Mouse (Mus musculus) testis, adult 2 months (tissue): ENCODE data around the gene Fosl1. TPM values are rescaled to one million over a fixed set of nuclear protein-coding genes. Genes with fewer than 3 reads are reported as not detected.
"Not testable (repeated sequence)": the region's sequence is repeated elsewhere in the genome, so short reads cannot be mapped to it uniquely, and the experiment has no call there.

ENCODE experiments used
- H3K27ac ChIP-seq: fragments of 200-500 bp; 2 replicates; pipeline ENCODE4 v1.5.1; 2012; ENCODE audit warnings: low read depth, low read length; ENCODE audit not compliant: control insufficient read depth, insufficient read depth
- H3K27me3 ChIP-seq: fragments of 200-500 bp; 2 replicates; pipeline ENCODE4 v1.6.1; 2012; ENCODE audit warnings: mild to moderate bottlenecking, low read length, moderate library complexity; ENCODE audit not compliant: control insufficient read depth, insufficient read depth
- H3K36me3 ChIP-seq: fragments of 200-500 bp; 2 replicates; pipeline ENCODE4 v1.6.1; 2012; ENCODE audit warnings: mild to moderate bottlenecking, low read length; ENCODE audit not compliant: control insufficient read depth, insufficient read depth
- H3K4me1 ChIP-seq: fragments of 200-500 bp; 2 replicates; pipeline ENCODE4 v1.6.1; 2012; ENCODE audit warnings: low read length; ENCODE audit not compliant: control insufficient read depth, insufficient read depth
- H3K4me3 ChIP-seq: fragments of 200-500 bp; 2 replicates; pipeline ENCODE4 v1.5.1; 2012; ENCODE audit warnings: low read depth, mild to moderate bottlenecking, low read length, moderate library complexity, mixed read lengths; ENCODE audit not compliant: control insufficient read depth
- CTCF ChIP-seq: fragments of 200-500 bp; IDR thresholded peaks from 2 replicates; pipeline ENCODE4 v1.5.1; 2012; ENCODE audit warnings: low read depth, mild to moderate bottlenecking, inconsistent platforms, low read length, moderate library complexity; ENCODE audit not compliant: control insufficient read depth, insufficient read depth, insufficient replicate concordance
- POLR2A ChIP-seq: fragments of 200-500 bp; IDR thresholded peaks from 2 replicates; pipeline ENCODE4 v1.6.1; 2012; ENCODE audit warnings: low read depth, mild to moderate bottlenecking, inconsistent platforms, low read length, moderate library complexity; ENCODE audit not compliant: control insufficient read depth
- polyA plus RNA-seq: library from polyadenylated mRNA; depleted of rRNA; stranded (reverse); fragments of >200 nt; gene quantifications from 2 replicates; pipeline ENCODE4 v1.2.3, GENCODE M21; 2012

The Fosl1 gene
- polyA plus RNA-seq, 1 experiment, result 3.2 TPM

DNA sequence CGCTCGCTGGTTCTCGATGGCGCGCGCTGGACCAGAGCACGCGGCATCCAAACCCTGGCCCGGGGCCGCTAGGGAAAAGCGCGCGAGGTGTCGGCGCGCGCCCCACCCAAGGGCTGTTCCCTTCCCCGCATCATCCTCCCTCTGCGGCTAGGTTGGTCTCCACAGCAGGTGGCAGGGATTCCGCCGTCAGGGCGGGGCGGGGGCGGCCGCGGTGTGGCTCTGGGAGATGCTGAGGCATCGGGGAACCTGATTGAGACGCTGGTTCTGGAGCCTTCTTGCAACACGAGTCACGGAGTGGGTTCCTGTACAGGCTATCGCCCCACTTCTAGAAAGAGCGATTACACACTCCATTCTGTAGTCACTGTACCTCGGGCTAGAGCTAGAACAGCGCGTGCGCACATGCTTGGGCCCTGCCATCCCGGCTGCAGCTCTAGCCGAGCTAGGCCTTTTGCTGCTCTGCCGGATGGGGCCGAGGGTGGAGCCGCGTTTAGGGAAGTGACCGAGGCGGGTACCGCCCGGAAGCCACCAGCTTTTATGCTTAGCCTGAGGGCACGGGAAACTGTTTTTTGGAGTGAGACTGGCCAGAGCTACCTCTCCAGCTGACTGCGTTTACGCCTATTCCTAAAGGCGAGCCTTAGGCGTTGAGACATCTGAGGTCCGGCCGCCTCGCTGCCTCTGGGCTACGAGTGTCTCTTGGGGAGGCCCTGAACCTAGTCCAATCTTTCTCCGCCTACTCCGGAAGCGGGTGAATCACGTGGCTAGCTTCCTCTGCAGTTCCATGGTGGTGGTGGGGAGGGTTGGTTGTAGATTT, 43.8 kb downstream of the Fosl1 start:
- peak overlapping the region; percentile 90 for H3K4me3 ChIP-seq
- H3K36me3 ChIP-seq, result no peaks in the 10 kb centered on the region; the same call in none of the 2 replicates
- no peaks in the 10 kb centered on the region for H3K27me3 ChIP-seq
- TF ChIP-seq CTCF (no peak), POLR2A (peak; percentile 52)
- peak overlapping the region; percentile 96 for H3K27ac ChIP-seq
- peaks cover 7% of the 10 kb centered on the region for H3K4me1 ChIP-seq

DNA sequence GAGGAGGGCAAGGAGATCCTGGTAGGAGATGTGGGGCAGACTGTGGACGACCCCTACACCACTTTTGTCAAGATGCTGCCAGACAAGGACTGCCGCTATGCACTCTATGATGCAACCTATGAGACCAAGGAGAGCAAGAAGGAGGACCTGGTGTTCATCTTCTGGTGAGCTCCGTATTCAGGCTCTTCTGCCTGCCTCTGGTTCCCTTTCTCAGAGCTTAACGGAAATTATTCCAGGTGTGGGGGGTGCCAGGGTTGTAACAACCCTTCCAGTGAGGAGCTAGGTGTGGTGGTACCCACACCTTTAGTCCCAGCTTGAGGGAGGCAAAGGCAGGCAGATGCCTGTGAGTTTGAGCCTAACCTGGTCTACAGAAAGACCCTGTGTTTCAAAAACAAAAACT, 45.3 kb downstream of the Fosl1 start:
- Histone ChIP-seq H3K27me3 (no peaks in the 10 kb centered on the region), H3K4me3 (peak overlapping the region; percentile 44), H3K27ac (peak overlapping the region; percentile 28; the same call in 1 of the 2 replicates), H3K4me1 (peaks cover 5% of the 10 kb centered on the region), H3K36me3 (no peaks in the 10 kb centered on the region; the same call in none of the 2 replicates)
- TF ChIP-seq POLR2A (no peak), CTCF (no peak)

GRCm38 (mm10) chr19:5493301-5493721, 46.0 kb downstream of the Fosl1 start:
- not testable (repeated sequence) for H3K27me3 ChIP-seq, H3K4me3 ChIP-seq, H3K27ac ChIP-seq, H3K4me1 ChIP-seq, H3K36me3 ChIP-seq

DNA sequence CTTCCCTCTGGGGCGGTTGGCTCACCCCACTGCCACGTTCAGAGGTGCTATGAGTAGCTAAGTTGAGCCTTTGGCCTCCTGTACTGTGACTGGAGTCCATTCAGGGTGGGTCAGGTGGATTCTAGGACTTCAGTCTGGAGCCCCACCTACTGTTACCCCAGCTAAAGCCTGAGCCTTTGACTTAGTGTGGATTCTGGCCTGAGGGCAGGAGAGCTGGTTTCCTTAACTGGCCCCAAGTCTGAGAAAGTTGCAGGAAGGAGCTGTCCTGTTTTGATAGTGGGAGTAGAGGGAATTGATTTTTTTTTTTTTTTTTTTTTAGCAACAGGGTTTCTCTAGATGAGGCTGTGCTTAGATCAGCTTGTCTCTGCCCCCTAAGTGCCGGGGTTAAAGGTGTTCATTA, 47.0 kb downstream of the Fosl1 start:
- Histone ChIP-seq H3K36me3 (no peaks in the 10 kb centered on the region; the same call in none of the 2 replicates), H3K4me3 (no peak overlapping the region), H3K4me1 (peaks cover 2% of the 10 kb centered on the region; the same call in 1 of the 2 replicates), H3K27ac (no peak overlapping the region), H3K27me3 (no peaks in the 10 kb centered on the region)
- TF ChIP-seq POLR2A, result no peak
- TF ChIP-seq CTCF, result no peak

- no peaks in the 10 kb centered on the region; the same call in none of the 2 replicates for H3K36me3 ChIP-seq
- no peak overlapping the region for H3K27ac ChIP-seq
- TF ChIP-seq CTCF, result no peak
- TF ChIP-seq POLR2A, result no peak
- H3K27me3 ChIP-seq, result no peaks in the 10 kb centered on the region
- H3K4me1 ChIP-seq, result no peaks in the 10 kb centered on the region
- H3K4me3 ChIP-seq, result no peak overlapping the region
Observed at GRCm38 (mm10) chr19:5495353-5496051, 48.2 kb downstream of the Fosl1 start.

DNA sequence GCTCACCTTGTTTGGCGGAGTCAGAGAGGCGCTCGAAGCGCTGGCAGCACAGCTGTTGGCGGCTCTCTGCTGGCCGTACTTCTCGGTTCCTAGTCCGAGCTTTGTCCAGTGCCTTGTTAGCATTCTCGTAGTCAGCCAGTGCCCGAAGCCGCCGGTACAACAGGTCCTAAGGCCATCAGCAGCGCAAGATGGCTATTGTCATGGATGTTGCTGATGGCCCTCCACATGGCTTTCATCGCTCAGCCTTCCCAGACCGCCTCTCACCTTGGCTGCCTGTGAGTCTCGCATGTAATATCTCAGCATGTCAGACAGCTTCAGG, 48.7 kb downstream of the Fosl1 start:
- TF ChIP-seq POLR2A (no peak), CTCF (no peak)
- Histone ChIP-seq H3K27ac (no peak overlapping the region), H3K4me1 (no peaks in the 10 kb centered on the region), H3K4me3 (no peak overlapping the region), H3K27me3 (no peaks in the 10 kb centered on the region), H3K36me3 (no peaks in the 10 kb centered on the region; the same call in none of the 2 replicates)

- no peaks in the 10 kb centered on the region for H3K36me3 ChIP-seq
- peak overlapping the region; percentile 42; the same call in 1 of the 2 replicates for H3K27ac ChIP-seq
- H3K4me3 ChIP-seq, result no peak overlapping the region
- no peaks in the 10 kb centered on the region for H3K27me3 ChIP-seq
- TF ChIP-seq CTCF (no peak), POLR2A (no peak)
- peaks cover 15% of the 10 kb centered on the region for H3K4me1 ChIP-seq
Observed at GRCm38 (mm10) chr19:5500330-5500875, 53.1 kb downstream of the Fosl1 start.
